Mouse (Mus musculus) olfactory bulb, adult 2 months (tissue): ENCODE data around the gene Wwc2.

Experiments
- CTCF ChIP-seq: fragments of 200-500 bp; IDR thresholded peaks from 2 replicates; pipeline ENCODE4 v1.5.1; 2012; ENCODE audit warnings: low read depth, mild to moderate bottlenecking, low read length, moderate library complexity; ENCODE audit not compliant: insufficient read depth
- POLR2A ChIP-seq: fragments of 200-500 bp; IDR thresholded peaks from 2 replicates; pipeline ENCODE4 v1.6.1; 2012; ENCODE audit warnings: mild to moderate bottlenecking, low read depth, low read length, moderate library complexity; ENCODE audit not compliant: insufficient read depth

- TF ChIP-seq CTCF (no peak), POLR2A (no peak)
These were observed 83.7 kb downstream of the Wwc2 start for GRCm38 (mm10) chr8:47907056-47907455.
